Mouse (Mus musculus): ENCODE data around the gene Ssr3.

GRCm38 (mm10) chr3:65396835-65397504 is 4.5 kb upstream of the Ssr3 start:
- no peak for TF ChIP-seq CTCF (IDR thresholded peaks at IDR 0.05; ENCODE audit: insufficient read depth, low read length)
- no peak for TF ChIP-seq POLR2A (IDR thresholded peaks at IDR 0.05; ENCODE audit: borderline replicate concordance, extremely low read depth, low read depth, low read length)

Measured in lung, adult 2 months (tissue).